In genomic region chr5:105642517-105642916, GRCm38 (mm10) we compare ENCODE assay signal across 12 mouse cellular contexts. TPM values are rescaled to one million over a fixed set of nuclear protein-coding genes. Genes with fewer than 3 reads are reported as not detected.
DNase-seq lines count a peak whose midpoint lies in the region; ATAC-seq lines count a peak whose summit lies in the region.
"Had no signal": no experiment of that assay in that cellular context is flagged by ENCODE, and none has a peak within 500 bp of the region (broad histone marks: within the 10 kb centered on the region; RNA-seq: fewer than 3 reads in every experiment).

No protein-coding gene starts in this region.

- DNase-seq in CD4-positive, CD25-positive, alpha-beta regulatory T cell, adult 2 months (ENCODE audit: low read depth, low spot score), result peak; percentile 85
- DNase-seq in R1 (ENCODE audit: low read depth, low spot score), result peak; percentile 46
- peak; percentile 92 for DNase-seq in thymus, postnatal 0 days (ENCODE audit: low spot score)
- DNase-seq in layer of hippocampus, adult 9-10 months (ENCODE audit: low spot score), result no peak
- DNase-seq in cerebellum, postnatal 36 days, result no peak
- DNase-seq in testis, postnatal 14 days (ENCODE audit: low spot score), result no peak
- DNase-seq: adrenal gland, postnatal 36 days; cerebellum, adult 8-10 months; gastrocnemius, postnatal 25 days had no signal

- ATAC-seq in monocyte, adult 5-6 weeks (replicated peaks; ENCODE audit: insufficient number of reproducible peaks, low FRiP score, low TSS enrichment, poor library complexity, severe bottlenecking), result peak; percentile 78
- ATAC-seq: forebrain, embryonic 14.5 days; Patski had no signal

RNA-seq across cellular contexts. Expression of gene Lrrc8d, which starts 57.3 kb away (rescaled TPM):
- 40.9 to 56.0 TPM (median 41.9 TPM) in 3 replicates for total RNA-seq in monocyte, adult 5-6 weeks (2017)
- polyA plus RNA-seq in thymus, postnatal 0 days (2015; fragmentation: Nextera tagmentation; extraction: Ambion mirVana), result 11.1 and 11.3 TPM in 2 replicates

Comparison
In these comparisons a context has a peak if more than half of its experiments do, and no peak if none do; other contexts are left out.
1. DNase-seq: peak in CD4-positive, CD25-positive, alpha-beta regulatory T cell, adult 2 months (single experiment), R1 (single experiment) and thymus, postnatal 0 days (single experiment); none in layer of hippocampus, adult 9-10 months (single experiment), cerebellum, postnatal 36 days (0 of 2) and testis, postnatal 14 days (single experiment).